Mouse (Mus musculus): Measurements from ENCODE around the gene Elmo3. TPM values are rescaled to one million over a fixed set of nuclear protein-coding genes. Genes with fewer than 3 reads are reported as not detected.

The Elmo3 gene
- polyA plus RNA-seq, 1 experiment = 107 TPM

DNA sequence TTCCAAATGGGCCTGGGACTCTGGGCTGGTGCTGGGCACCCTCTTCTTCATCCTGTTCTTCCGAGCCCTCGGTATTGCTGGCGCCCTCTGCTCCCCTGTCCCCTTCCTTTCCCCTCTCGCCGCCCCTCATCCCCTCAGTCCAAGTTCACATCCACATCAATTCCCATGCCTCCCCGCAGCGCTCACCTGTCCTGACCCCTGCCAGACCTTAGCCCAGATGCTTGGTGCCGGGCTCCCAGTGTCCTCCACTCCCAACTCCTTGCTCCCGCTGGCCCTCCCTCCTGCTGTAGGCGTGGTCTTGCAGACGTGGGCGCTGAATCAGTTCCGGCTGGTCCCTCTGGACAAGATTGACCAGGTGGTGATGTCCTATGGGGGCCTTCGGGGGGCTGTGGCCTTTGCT is 51.3 kb downstream of the Elmo3 start:
- H3K27me3 ChIP-seq (ENCODE audit: control insufficient read depth, insufficient read depth, low read length) = no peaks in the 10 kb centered on the region
- H3K4me3 ChIP-seq (ENCODE audit: low read depth, low read length) = no peak overlapping the region
- no peak for TF ChIP-seq POLR2A (IDR thresholded peaks at IDR 0.05; ENCODE audit: low read depth, low read length)
- no peak for TF ChIP-seq CTCF (IDR thresholded peaks at IDR 0.05; ENCODE audit: extremely low read depth, insufficient read length, insufficient replicate concordance, low read depth, low read length)
- no peaks in the 10 kb centered on the region for H3K36me3 ChIP-seq (ENCODE audit: control insufficient read depth, insufficient read depth, low read length)
- peaks cover 11% of the 10 kb centered on the region for H3K4me1 ChIP-seq (ENCODE audit: control insufficient read depth, insufficient read depth, insufficient read length, low read length)
- H3K27ac ChIP-seq (ENCODE audit: insufficient read depth, low read depth, low read length) = no peak overlapping the region
- WGBS = 91% methylated on average over 14 of the region's 14 CpGs

GRCm38 (mm10) chr8:105359208-105359607 is 53.8 kb downstream of the Elmo3 start:
- Histone ChIP-seq H3K4me3 (ENCODE audit: low read depth, low read length) (no peak overlapping the region), H3K27ac (ENCODE audit: insufficient read depth, low read depth, low read length) (no peak overlapping the region), H3K4me1 (ENCODE audit: control insufficient read depth, insufficient read depth, insufficient read length, low read length) (peaks cover 17% of the 10 kb centered on the region), H3K36me3 (ENCODE audit: control insufficient read depth, insufficient read depth, low read length) (no peaks in the 10 kb centered on the region), H3K27me3 (ENCODE audit: control insufficient read depth, insufficient read depth, low read length) (no peaks in the 10 kb centered on the region)
- TF ChIP-seq POLR2A (IDR thresholded peaks at IDR 0.05; ENCODE audit: low read depth, low read length) = no peak
- TF ChIP-seq CTCF (IDR thresholded peaks at IDR 0.05; ENCODE audit: extremely low read depth, insufficient read length, insufficient replicate concordance, low read depth, low read length) = no peak
- WGBS = 83% methylated on average over 15 of the region's 15 CpGs

DNA sequence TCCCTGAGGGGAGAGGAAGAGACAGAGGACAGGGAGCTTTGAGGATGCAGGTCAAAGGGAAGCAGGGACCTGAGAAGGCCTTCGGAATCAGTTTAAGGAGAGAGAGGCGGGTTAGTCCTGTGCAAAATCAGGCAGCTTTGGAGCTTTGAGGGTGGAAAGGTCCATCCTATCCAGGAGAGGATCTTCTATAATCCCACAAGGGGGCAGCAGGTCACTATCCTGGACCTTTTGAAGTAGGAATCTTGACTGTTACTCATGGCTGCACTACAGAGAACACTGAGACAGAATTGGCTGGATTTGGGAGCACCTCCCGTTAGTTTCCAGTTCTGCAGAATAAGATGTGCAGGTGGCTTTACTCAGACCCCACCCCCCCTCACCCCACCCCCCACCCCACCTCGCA is 54.2 kb downstream of the Elmo3 start:
- Histone ChIP-seq H3K27ac (ENCODE audit: insufficient read depth, low read depth, low read length) (no peak overlapping the region), H3K27me3 (ENCODE audit: control insufficient read depth, insufficient read depth, low read length) (no peaks in the 10 kb centered on the region), H3K4me3 (ENCODE audit: low read depth, low read length) (no peak overlapping the region), H3K4me1 (ENCODE audit: control insufficient read depth, insufficient read depth, insufficient read length, low read length) (peaks cover 17% of the 10 kb centered on the region), H3K36me3 (ENCODE audit: control insufficient read depth, insufficient read depth, low read length) (no peaks in the 10 kb centered on the region)
- no peak for TF ChIP-seq POLR2A (IDR thresholded peaks at IDR 0.05; ENCODE audit: low read depth, low read length)
- TF ChIP-seq CTCF (IDR thresholded peaks at IDR 0.05; ENCODE audit: extremely low read depth, insufficient read length, insufficient replicate concordance, low read depth, low read length) = no peak
- 64% methylated on average over 4 of the region's 4 CpGs for WGBS

Other genes starting within 250 kb of the Elmo3 start
- gene Ces3b, start 221.8 kb upstream of the Elmo3 start, polyA plus RNA-seq (2012; rRNA removed) = 0.18 TPM in 1 of 2 replicates, not detected in the other
- not detected in 2 replicates for gene Ces4a, start 173.8 kb upstream of the Elmo3 start, polyA plus RNA-seq (2012; rRNA removed)
- 2.3 and 2.9 TPM in 2 replicates for gene Cbfb, start 134.9 kb upstream of the Elmo3 start, polyA plus RNA-seq (2012; rRNA removed)
- gene D230025D16Rik, start 80.5 kb upstream of the Elmo3 start, polyA plus RNA-seq (2012; rRNA removed) = 6.3 and 9.4 TPM in 2 replicates
- gene B3gnt9, start 50.4 kb upstream of the Elmo3 start, polyA plus RNA-seq (2012; rRNA removed) = 8.6 and 13.8 TPM in 2 replicates
- 62.7 and 112 TPM in 2 replicates for gene Tradd, start 41.0 kb upstream of the Elmo3 start, polyA plus RNA-seq (2012; rRNA removed)
- gene Fbxl8, start 41.0 kb upstream of the Elmo3 start, polyA plus RNA-seq (2012; rRNA removed) = 12.4 and 34.9 TPM in 2 replicates
- gene Hsf4, start 35.8 kb upstream of the Elmo3 start, polyA plus RNA-seq (2012; rRNA removed) = 1.2 and 1.3 TPM in 2 replicates
- 0.52 and 1.1 TPM in 2 replicates for gene Nol3, start 29.5 kb upstream of the Elmo3 start, polyA plus RNA-seq (2012; rRNA removed)
- gene 4931428F04Rik, start 15.7 kb upstream of the Elmo3 start, polyA plus RNA-seq (2012; rRNA removed) = 1.6 and 2.6 TPM in 2 replicates
- gene Exoc3l, start 9.5 kb upstream of the Elmo3 start, polyA plus RNA-seq (2012; rRNA removed) = 2.1 and 3.1 TPM in 2 replicates
- 81.4 and 152 TPM in 2 replicates for gene E2f4, start 7.9 kb upstream of the Elmo3 start, polyA plus RNA-seq (2012; rRNA removed)
- 2.7 and 6.9 TPM in 2 replicates for gene Lrrc29, start 20.7 kb downstream of the Elmo3 start, polyA plus RNA-seq (2012; rRNA removed)
- 77.5 and 105 TPM in 2 replicates for gene Tmem208, start 20.8 kb downstream of the Elmo3 start, polyA plus RNA-seq (2012; rRNA removed)
- 15.4 and 19.6 TPM in 2 replicates for gene Fhod1, start 42.4 kb downstream of the Elmo3 start, polyA plus RNA-seq (2012; rRNA removed)
- gene Slc9a5, start 43.2 kb downstream of the Elmo3 start, polyA plus RNA-seq (2012; rRNA removed) = 1.4 and 3.1 TPM in 2 replicates
- 0.14 and 0.41 TPM in 2 replicates for gene Plekhg4, start 67.7 kb downstream of the Elmo3 start, polyA plus RNA-seq (2012; rRNA removed)
- gene Kctd19, start 107.9 kb downstream of the Elmo3 start, polyA plus RNA-seq (2012; rRNA removed) = not detected in 2 replicates
- gene Lrrc36, start 108.0 kb downstream of the Elmo3 start, polyA plus RNA-seq (2012; rRNA removed) = 0.06 TPM in 1 of 2 replicates, not detected in the other
- gene Tppp3, start 165.9 kb downstream of the Elmo3 start, polyA plus RNA-seq (2012; rRNA removed) = 36.9 and 60.5 TPM in 2 replicates
- 14.8 and 15.2 TPM in 2 replicates for gene Zdhhc1, start 191.3 kb downstream of the Elmo3 start, polyA plus RNA-seq (2012; rRNA removed)
- 5.0 and 12.2 TPM in 2 replicates for gene Hsd11b2, start 213.2 kb downstream of the Elmo3 start, polyA plus RNA-seq (2012; rRNA removed)

Data from small intestine, adult 2 months (tissue).